Mouse (Mus musculus) limb, embryonic 12.5 days (tissue): ENCODE measurements at regions not wholly inside any gene's neighbourhood (a gene's known extent, or its start where the extent isn't known, plus 50 kb on each side); places are given as distances from the start of the nearest gene placed in this dataset.

Experiments
- ATAC-seq: fragments of 200-750 bp; cut with Nextera tagmentation; 2 replicates; pipeline ENCODE4 v1.8.0; 2017; ENCODE audit warnings: low read depth, moderate TSS enrichment; ENCODE audit not compliant: insufficient number of reproducible peaks, insufficient read depth, low FRiP score, low TSS enrichment
- H3K27ac ChIP-seq: fragments of 300-500 bp; sonication (generic); 2 replicates; pipeline ENCODE4 v1.5.1; 2016; ENCODE audit warnings: mild to moderate bottlenecking, moderate library complexity
- H3K27me3 ChIP-seq: fragments of 300-500 bp; sonication (generic); 2 replicates; pipeline ENCODE4 v1.6.1; 2016; ENCODE audit warnings: mild to moderate bottlenecking, moderate library complexity
- H3K36me3 ChIP-seq: fragments of 300-500 bp; sonication (generic); 2 replicates; pipeline ENCODE4 v1.6.1; 2016; ENCODE audit warnings: mild to moderate bottlenecking, moderate library complexity
- H3K4me1 ChIP-seq: fragments of 300-500 bp; sonication (generic); replicated peaks from 2 replicates; pipeline ENCODE4 v1.6.1; 2016
- H3K4me2 ChIP-seq: fragments of 300-500 bp; sonication (generic); 2 replicates; pipeline ENCODE4 v1.6.1; 2016; ENCODE audit warnings: mild to moderate bottlenecking, moderate library complexity
- H3K4me3 ChIP-seq: fragments of 300-500 bp; sonication (generic); replicated peaks from 2 replicates; pipeline ENCODE4 v1.5.1; 2016; ENCODE audit warnings: mild to moderate bottlenecking
- H3K9ac ChIP-seq: fragments of 300-500 bp; sonication (generic); replicated peaks from 2 replicates; pipeline ENCODE4 v1.6.1; 2016; ENCODE audit warnings: mild to moderate bottlenecking, moderate library complexity
- H3K9me3 ChIP-seq: fragments of 300-500 bp; sonication (generic); 2 replicates; pipeline ENCODE4 v1.6.1; 2016; ENCODE audit warnings: mild to moderate bottlenecking, moderate library complexity
- WGBS: fragments of 180-500 bp; shearing (Covaris S2); methylation state at CpG from one replicate; pipeline ENCODE4 v1.1.7; 2016; 5-methylcytosine and 5-hydroxymethylcytosine counted together

GRCm38 (mm10) chr8:80422190-80422589, 71.4 kb upstream of the Gypa start:
- Histone ChIP-seq H3K4me2 (no peak overlapping the region), H3K27me3 (no peaks in the 10 kb centered on the region), H3K4me1 (no peaks in the 10 kb centered on the region), H3K27ac (no peak overlapping the region), H3K4me3 (no peak overlapping the region), H3K36me3 (no peaks in the 10 kb centered on the region), H3K9ac (no peak overlapping the region), H3K9me3 (no peaks in the 10 kb centered on the region)
- no peak for ATAC-seq
- 64% methylated on average over 6 of the region's 6 CpGs for WGBS

- WGBS: 94% methylated on average over 4 of the region's 4 CpGs
- H3K27ac ChIP-seq: no peak overlapping the region
- H3K9ac ChIP-seq: no peak overlapping the region
- no peak for ATAC-seq
- H3K4me1 ChIP-seq: no peaks in the 10 kb centered on the region
- H3K9me3 ChIP-seq: no peaks in the 10 kb centered on the region
- no peaks in the 10 kb centered on the region for H3K36me3 ChIP-seq
- no peak overlapping the region for H3K4me2 ChIP-seq
- H3K27me3 ChIP-seq: no peaks in the 10 kb centered on the region
- H3K4me3 ChIP-seq: no peak overlapping the region
Observed at GRCm38 (mm10) chr8:80416121-80416520, 77.5 kb upstream of the Gypa start.

- Histone ChIP-seq H3K4me1 (no peaks in the 10 kb centered on the region), H3K27me3 (no peaks in the 10 kb centered on the region), H3K27ac (no peak overlapping the region), H3K9ac (no peak overlapping the region), H3K4me2 (no peak overlapping the region), H3K4me3 (no peak overlapping the region), H3K9me3 (no peaks in the 10 kb centered on the region), H3K36me3 (no peaks in the 10 kb centered on the region)
- ATAC-seq: no peak
- WGBS: 85% methylated on average over 2 of the region's 2 CpGs
Observed at GRCm38 (mm10) chr8:80399594-80400207, 93.9 kb upstream of the Gypa start.

GRCm38 (mm10) chr8:80395010-80395409, 98.6 kb upstream of the Gypa start:
- Histone ChIP-seq H3K4me1 (no peaks in the 10 kb centered on the region), H3K9me3 (no peaks in the 10 kb centered on the region), H3K9ac (no peak overlapping the region), H3K27ac (no peak overlapping the region), H3K4me2 (no peak overlapping the region), H3K27me3 (no peaks in the 10 kb centered on the region), H3K36me3 (no peaks in the 10 kb centered on the region), H3K4me3 (no peak overlapping the region)
- 56% methylated on average over 5 of the region's 5 CpGs for WGBS
- ATAC-seq: no peak

- 92% methylated on average over 3 of the region's 3 CpGs for WGBS
- ATAC-seq: no peak
Observed at GRCm38 (mm10) chr8:80393111-80393510, 100.5 kb upstream of the Gypa start.

GRCm38 (mm10) chr8:80369221-80369620, 124.4 kb upstream of the Gypa start:
- H3K36me3 ChIP-seq: no peaks in the 10 kb centered on the region
- 85% methylated on average over 2 of the region's 2 CpGs for WGBS
- no peaks in the 10 kb centered on the region for H3K9me3 ChIP-seq
- no peaks in the 10 kb centered on the region for H3K27me3 ChIP-seq
- H3K9ac ChIP-seq: no peak overlapping the region
- H3K4me1 ChIP-seq: no peaks in the 10 kb centered on the region
- no peak overlapping the region for H3K4me2 ChIP-seq
- H3K27ac ChIP-seq: no peak overlapping the region
- no peak for ATAC-seq
- H3K4me3 ChIP-seq: no peak overlapping the region

More at GRCm38 (mm10) chr8:80393111-80393510, 100.5 kb upstream of the Gypa start:
- Histone ChIP-seq H3K4me1 (no peaks in the 10 kb centered on the region), H3K36me3 (no peaks in the 10 kb centered on the region), H3K27ac (no peak overlapping the region), H3K4me3 (no peak overlapping the region), H3K27me3 (no peaks in the 10 kb centered on the region), H3K9me3 (no peaks in the 10 kb centered on the region), H3K4me2 (no peak overlapping the region), H3K9ac (no peak overlapping the region)

GRCm38 (mm10) chr8:80364059-80364458, 129.5 kb upstream of the Gypa start:
- H3K4me3 ChIP-seq: no peak overlapping the region
- H3K9me3 ChIP-seq: no peaks in the 10 kb centered on the region
- H3K4me1 ChIP-seq: no peaks in the 10 kb centered on the region
- 74% methylated on average over 7 of the region's 7 CpGs for WGBS
- H3K9ac ChIP-seq: no peak overlapping the region
- no peak overlapping the region for H3K27ac ChIP-seq
- H3K4me2 ChIP-seq: no peak overlapping the region
- no peak for ATAC-seq
- H3K27me3 ChIP-seq: no peaks in the 10 kb centered on the region
- no peaks in the 10 kb centered on the region for H3K36me3 ChIP-seq

- ATAC-seq: no peak
- WGBS: 91% methylated on average over 4 of the region's 4 CpGs
- Histone ChIP-seq H3K27ac (no peak overlapping the region), H3K4me2 (no peak overlapping the region), H3K9me3 (no peaks in the 10 kb centered on the region), H3K27me3 (no peaks in the 10 kb centered on the region), H3K4me3 (no peak overlapping the region), H3K36me3 (no peaks in the 10 kb centered on the region), H3K4me1 (0 out of 2 replicates have a peak, but pooled peaks cover 4% of the 10 kb centered on the region), H3K9ac (no peak overlapping the region)
Observed at GRCm38 (mm10) chr8:80343299-80343698, 150.3 kb upstream of the Gypa start.

GRCm38 (mm10) chr8:80337872-80338271, 155.7 kb upstream of the Gypa start:
- H3K27me3 ChIP-seq: no peaks in the 10 kb centered on the region
- 81% methylated on average over 2 of the region's 2 CpGs for WGBS
- no peaks in the 10 kb centered on the region for H3K9me3 ChIP-seq
- H3K4me1 ChIP-seq: 0 out of 2 replicates have a peak, but pooled peaks cover 4% of the 10 kb centered on the region
- H3K4me2 ChIP-seq: no peak overlapping the region
- no peak overlapping the region for H3K4me3 ChIP-seq
- H3K36me3 ChIP-seq: no peaks in the 10 kb centered on the region
- no peak overlapping the region for H3K27ac ChIP-seq
- no peak overlapping the region for H3K9ac ChIP-seq
- ATAC-seq: no peak

GRCm38 (mm10) chr8:80328676-80329075, 164.9 kb upstream of the Gypa start:
- H3K4me1 ChIP-seq: peaks cover 17% of the 10 kb centered on the region
- no peak overlapping the region for H3K9ac ChIP-seq
- 39% methylated on average over 2 of the region's 2 CpGs for WGBS

GRCm38 (mm10) chr8:80325859-80326258, 167.7 kb upstream of the Gypa start:
- H3K4me3 ChIP-seq: no peak overlapping the region
- WGBS: 93% methylated on average over 3 of the region's 3 CpGs
- no peaks in the 10 kb centered on the region for H3K9me3 ChIP-seq
- no peaks in the 10 kb centered on the region for H3K36me3 ChIP-seq
- peaks cover 20% of the 10 kb centered on the region for H3K4me1 ChIP-seq
- no peak overlapping the region for H3K4me2 ChIP-seq
- no peak overlapping the region for H3K27ac ChIP-seq
- no peaks in the 10 kb centered on the region for H3K27me3 ChIP-seq
- H3K9ac ChIP-seq: no peak overlapping the region
- no peak for ATAC-seq

More at GRCm38 (mm10) chr8:80328676-80329075, 164.9 kb upstream of the Gypa start:
- no peak for ATAC-seq
- Histone ChIP-seq H3K9me3 (no peaks in the 10 kb centered on the region), H3K4me2 (no peak overlapping the region), H3K4me3 (no peak overlapping the region), H3K27me3 (no peaks in the 10 kb centered on the region), H3K36me3 (no peaks in the 10 kb centered on the region), H3K27ac (no peak overlapping the region)

- no peak overlapping the region for H3K27ac ChIP-seq
- ATAC-seq: no peak
- no peak overlapping the region for H3K4me2 ChIP-seq
- H3K36me3 ChIP-seq: no peaks in the 10 kb centered on the region
- no peaks in the 10 kb centered on the region for H3K27me3 ChIP-seq
- H3K4me1 ChIP-seq: peaks cover 21% of the 10 kb centered on the region
- no peaks in the 10 kb centered on the region for H3K9me3 ChIP-seq
- H3K4me3 ChIP-seq: no peak overlapping the region
- WGBS: 73% methylated on average over 4 of the region's 4 CpGs
- H3K9ac ChIP-seq: no peak overlapping the region
Observed at GRCm38 (mm10) chr8:80325132-80325531, 168.4 kb upstream of the Gypa start.
